Mouse (Mus musculus): ENCODE data around the gene Nans. TPM values are rescaled to one million over a fixed set of nuclear protein-coding genes. Genes with fewer than 3 reads are reported as not detected.

Nans gene
- polyA plus RNA-seq (2016; fragmentation: Nextera tagmentation; extraction: Ambion mirVana) = 78.3 and 89.1 TPM in 2 replicates

GRCm38 (mm10) chr4:46489028-46489925, at the start of gene Nans:
Gene Nans (plus strand): TSS chr4:46489248.
- DNase-seq (ENCODE audit: low spot score) = peak; percentile 98
- Histone ChIP-seq H3K36me3 (peaks cover 26% of the 10 kb centered on the region), H3K9me3 (no peaks in the 10 kb centered on the region), H3K27me3 (ENCODE audit: insufficient read depth, poor library complexity, severe bottlenecking) (no peaks in the 10 kb centered on the region), H3K4me3 (peak within 1 kb of the TSS; percentile 90), H3K4me1 (peaks cover 28% of the 10 kb centered on the region), H3K27ac (peak within 1 kb of the TSS; percentile 93)
- under 1% methylated on average over 58 of the region's 58 CpGs for WGBS

DNA sequence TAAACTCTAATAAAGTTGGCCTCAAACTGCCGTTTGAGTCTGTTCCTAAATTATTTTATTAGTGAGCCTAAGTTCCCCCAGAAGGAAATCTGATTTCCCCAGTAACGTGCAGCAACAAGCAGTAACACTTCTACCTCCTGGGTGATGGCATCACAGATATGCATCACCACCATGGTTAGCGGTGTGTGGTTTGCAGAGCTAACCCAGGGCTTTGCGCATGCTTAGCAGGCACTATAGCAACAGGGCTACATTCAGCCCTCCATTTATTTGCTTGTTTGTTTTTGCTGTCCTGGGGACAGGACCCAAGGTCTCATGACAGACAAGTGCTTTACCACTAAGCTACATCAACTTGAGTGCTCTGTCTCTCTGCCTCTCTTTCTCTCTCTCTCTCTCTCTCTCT, 46.5 kb upstream of the Nans start:
- Histone ChIP-seq H3K27ac (no peak overlapping the region), H3K4me1 (0 out of 2 replicates have a peak, but pooled peaks cover 7% of the 10 kb centered on the region), H3K27me3 (ENCODE audit: insufficient read depth, poor library complexity, severe bottlenecking) (0 out of 2 replicates have a peak, but pooled peaks cover 5% of the 10 kb centered on the region), H3K4me3 (no peak overlapping the region), H3K9me3 (no peaks in the 10 kb centered on the region), H3K36me3 (no peaks in the 10 kb centered on the region)
- no peak for DNase-seq (ENCODE audit: low spot score)
- WGBS = 69% methylated on average over 4 of the region's 4 CpGs

- H3K4me3 ChIP-seq = no peak overlapping the region
- H3K27ac ChIP-seq = no peak overlapping the region
- H3K36me3 ChIP-seq = no peaks in the 10 kb centered on the region
- H3K4me1 ChIP-seq = peaks cover 18% of the 10 kb centered on the region
- H3K9me3 ChIP-seq = no peaks in the 10 kb centered on the region
- 54% methylated on average over 9 of the region's 9 CpGs for WGBS
- no peak for DNase-seq (ENCODE audit: low spot score)
- 0 out of 2 replicates have a peak, but pooled peaks cover 5% of the 10 kb centered on the region for H3K27me3 ChIP-seq (ENCODE audit: insufficient read depth, poor library complexity, severe bottlenecking)
Measured at GRCm38 (mm10) chr4:46445237-46445945, 43.7 kb upstream of the Nans start.

DNA sequence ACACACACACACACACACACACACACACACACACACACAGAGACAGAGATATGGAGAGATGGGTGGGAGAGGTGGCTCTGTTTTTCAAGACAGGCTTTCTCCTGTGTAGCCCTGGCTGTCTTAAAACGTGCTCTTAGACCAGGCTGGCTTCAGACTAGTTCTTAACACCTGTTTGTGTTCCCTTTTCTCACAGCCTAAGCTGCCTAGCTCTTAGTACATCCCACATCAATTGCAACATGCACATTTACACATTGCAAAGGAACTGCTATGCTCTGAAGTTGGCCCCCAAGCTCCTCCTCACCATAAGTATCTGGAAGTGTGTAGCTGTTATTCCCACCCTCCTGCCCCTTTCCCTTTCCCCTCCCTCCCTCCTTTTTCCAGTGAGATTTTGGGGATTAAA, 41.6 kb upstream of the Nans start:
- no peak overlapping the region for H3K4me3 ChIP-seq
- DNase-seq (ENCODE audit: low spot score) = no peak
- H3K36me3 ChIP-seq = no peaks in the 10 kb centered on the region
- no peaks in the 10 kb centered on the region for H3K9me3 ChIP-seq
- H3K27me3 ChIP-seq (ENCODE audit: insufficient read depth, poor library complexity, severe bottlenecking) = 0 out of 2 replicates have a peak, but pooled peaks cover 4% of the 10 kb centered on the region
- H3K27ac ChIP-seq = no peak overlapping the region
- 75% methylated on average over 1 of the region's 1 CpGs for whole genome bisulfite sequencing
- peaks cover 22% of the 10 kb centered on the region for H3K4me1 ChIP-seq

GRCm38 (mm10) chr4:46448886-46449285, 40.2 kb upstream of the Nans start:
- DNase-seq (ENCODE audit: low spot score) = peak; percentile 79
- Histone ChIP-seq H3K4me1 (peaks cover 33% of the 10 kb centered on the region), H3K27ac (peak overlapping the region; percentile 54), H3K4me3 (no peak overlapping the region), H3K36me3 (no peaks in the 10 kb centered on the region), H3K9me3 (no peaks in the 10 kb centered on the region), H3K27me3 (ENCODE audit: insufficient read depth, poor library complexity, severe bottlenecking) (no peaks in the 10 kb centered on the region)
- 44% methylated on average over 6 of the region's 6 CpGs for WGBS

- Histone ChIP-seq H3K27me3 (ENCODE audit: insufficient read depth, poor library complexity, severe bottlenecking) (no peaks in the 10 kb centered on the region), H3K27ac (peak overlapping the region; percentile 100), H3K4me3 (peak overlapping the region; percentile 92), H3K4me1 (peaks cover 40% of the 10 kb centered on the region), H3K36me3 (no peaks in the 10 kb centered on the region), H3K9me3 (no peaks in the 10 kb centered on the region)
- WGBS = 28% methylated on average over 7 of the region's 7 CpGs
- no peak for DNase-seq (ENCODE audit: low spot score)
Measured at GRCm38 (mm10) chr4:46450020-46450518, 39.0 kb upstream of the Nans start.

DNA sequence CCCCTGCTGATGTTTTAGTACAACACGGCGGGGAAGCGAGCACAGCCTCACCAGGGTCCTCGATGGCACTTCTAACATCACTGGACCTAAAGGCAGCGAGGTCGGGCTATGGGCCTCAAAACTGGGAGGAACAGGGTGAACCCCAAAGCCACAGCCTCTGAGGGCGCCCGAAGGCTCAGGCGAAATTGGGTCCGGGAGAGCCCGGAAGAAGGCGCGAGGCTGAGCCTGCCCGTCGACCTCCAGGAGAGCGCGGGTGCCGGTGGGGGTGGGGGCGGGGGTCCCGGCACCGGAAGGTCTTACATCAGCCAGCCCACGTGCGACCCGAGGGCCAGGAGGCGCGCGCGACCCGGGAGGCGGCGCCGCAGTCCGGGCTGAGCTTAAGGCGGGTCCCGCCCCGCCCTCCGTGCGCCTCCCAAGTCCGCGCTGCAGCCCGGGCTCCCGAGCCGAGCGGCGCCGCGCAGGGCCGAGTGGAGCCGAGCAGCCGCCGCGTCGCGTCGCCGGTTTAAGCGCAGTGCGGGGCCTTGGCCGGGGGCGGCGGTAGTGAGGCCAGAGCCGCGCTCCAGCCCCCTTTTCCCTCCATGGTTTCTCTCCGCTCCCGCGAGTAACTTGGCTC, 38.4 kb upstream of the Nans start, which contains the start of gene Anp32b:
Gene Anp32b (plus strand): TSS at position 384 of the 613 bp plus-strand sequence.
- no peaks in the 10 kb centered on the region for H3K27me3 ChIP-seq (ENCODE audit: insufficient read depth, poor library complexity, severe bottlenecking)
- H3K36me3 ChIP-seq = no peaks in the 10 kb centered on the region
- DNase-seq (ENCODE audit: low spot score) = peak; percentile 96
- H3K4me1 ChIP-seq = peaks cover 39% of the 10 kb centered on the region
- peak within 1 kb of the TSS; percentile 92 for H3K4me3 ChIP-seq
- H3K27ac ChIP-seq = peak within 1 kb of the TSS; percentile 100
- under 1% methylated on average over 64 of the region's 66 CpGs for WGBS
- H3K9me3 ChIP-seq = no peaks in the 10 kb centered on the region

DNA sequence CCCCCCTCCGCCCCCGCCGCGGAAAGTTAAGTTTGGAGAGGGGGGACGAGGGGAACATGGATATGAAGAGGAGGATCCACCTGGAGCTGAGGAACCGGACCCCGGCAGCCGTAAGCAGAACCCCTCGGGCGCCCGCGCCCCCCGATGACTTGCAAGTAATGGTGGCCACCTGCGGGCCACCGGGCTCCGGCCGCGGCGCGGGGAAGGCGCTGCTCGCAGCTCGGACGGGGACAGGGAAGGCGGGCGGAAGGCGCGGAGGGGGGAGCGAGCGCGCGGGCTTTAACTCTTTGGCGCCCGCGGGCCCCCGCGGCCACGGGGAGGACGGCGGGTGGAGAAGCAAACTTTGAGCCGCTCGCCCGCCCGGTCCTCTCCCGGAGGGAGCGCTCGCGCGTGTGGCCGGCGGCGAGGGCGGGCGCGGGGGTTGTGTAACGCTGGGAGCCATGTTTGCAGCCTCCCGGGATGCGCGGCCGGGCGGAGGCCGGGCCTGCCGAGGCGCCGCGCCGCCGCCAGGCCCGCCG, 37.7 kb upstream of the Nans start:
- no peaks in the 10 kb centered on the region for H3K27me3 ChIP-seq (ENCODE audit: insufficient read depth, poor library complexity, severe bottlenecking)
- DNase-seq (ENCODE audit: low spot score) = peak; percentile 79
- WGBS = under 1% methylated on average over 66 of the region's 70 CpGs
- H3K36me3 ChIP-seq = no peaks in the 10 kb centered on the region
- no peaks in the 10 kb centered on the region for H3K9me3 ChIP-seq
- H3K27ac ChIP-seq = peak overlapping the region; percentile 100
- peak overlapping the region; percentile 92 for H3K4me3 ChIP-seq
- H3K4me1 ChIP-seq = peaks cover 43% of the 10 kb centered on the region

DNA sequence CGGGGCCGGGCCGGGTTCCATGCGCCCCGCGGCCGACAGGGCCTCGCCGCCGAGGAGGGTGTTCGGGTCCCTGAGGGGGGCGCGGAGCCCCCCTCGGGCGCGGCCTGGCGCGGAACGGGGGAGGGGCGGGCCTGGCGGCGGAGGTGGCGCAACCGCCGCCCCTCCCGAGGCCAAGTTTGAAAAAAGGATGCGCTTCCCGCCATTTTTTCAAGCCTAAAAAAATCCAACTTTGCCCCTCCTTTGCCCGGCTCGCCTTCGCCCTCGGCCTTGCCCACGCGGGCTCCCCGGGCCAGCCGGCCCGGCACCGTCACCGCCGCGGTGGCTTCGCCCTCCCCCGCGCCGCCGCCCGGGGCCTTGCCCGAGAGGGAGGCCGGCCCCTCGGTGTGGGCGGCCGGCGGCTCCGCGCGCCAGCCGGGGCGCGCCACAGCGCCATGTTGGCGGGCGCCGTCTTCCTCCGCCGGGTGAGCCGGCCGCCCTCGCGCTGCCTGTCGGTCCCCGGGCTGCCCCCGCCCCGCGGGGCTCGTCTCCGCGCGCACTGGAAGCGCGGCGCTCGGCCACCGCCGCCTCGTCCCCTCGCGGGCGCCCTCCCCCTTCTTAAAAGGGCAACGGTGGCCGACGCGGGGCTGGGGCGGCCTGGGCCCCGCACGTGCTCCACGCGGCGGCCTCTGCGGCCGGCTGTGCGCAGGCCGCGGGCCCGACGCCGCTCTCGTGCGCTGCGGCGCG, 37.1 kb upstream of the Nans start:
- H3K36me3 ChIP-seq = peaks cover 2% of the 10 kb centered on the region; the same call in 1 of the 2 replicates
- no peaks in the 10 kb centered on the region for H3K9me3 ChIP-seq
- DNase-seq (ENCODE audit: low spot score) = peak; percentile 85
- no peaks in the 10 kb centered on the region for H3K27me3 ChIP-seq (ENCODE audit: insufficient read depth, poor library complexity, severe bottlenecking)
- under 1% methylated on average over 109 of the region's 111 CpGs for WGBS
- H3K27ac ChIP-seq = peak overlapping the region; percentile 100
- peak overlapping the region; percentile 92 for H3K4me3 ChIP-seq
- H3K4me1 ChIP-seq = peaks cover 49% of the 10 kb centered on the region

GRCm38 (mm10) chr4:46452481-46452850, 36.6 kb upstream of the Nans start:
- WGBS = under 1% methylated on average over 19 of the region's 19 CpGs
- H3K36me3 ChIP-seq = peaks cover 2% of the 10 kb centered on the region; the same call in 1 of the 2 replicates
- peak overlapping the region; percentile 92 for H3K4me3 ChIP-seq
- H3K4me1 ChIP-seq = peaks cover 51% of the 10 kb centered on the region
- no peaks in the 10 kb centered on the region for H3K9me3 ChIP-seq
- H3K27ac ChIP-seq = peak overlapping the region; percentile 100
- no peaks in the 10 kb centered on the region for H3K27me3 ChIP-seq (ENCODE audit: insufficient read depth, poor library complexity, severe bottlenecking)
- peak; percentile 91 for DNase-seq (ENCODE audit: low spot score)

DNA sequence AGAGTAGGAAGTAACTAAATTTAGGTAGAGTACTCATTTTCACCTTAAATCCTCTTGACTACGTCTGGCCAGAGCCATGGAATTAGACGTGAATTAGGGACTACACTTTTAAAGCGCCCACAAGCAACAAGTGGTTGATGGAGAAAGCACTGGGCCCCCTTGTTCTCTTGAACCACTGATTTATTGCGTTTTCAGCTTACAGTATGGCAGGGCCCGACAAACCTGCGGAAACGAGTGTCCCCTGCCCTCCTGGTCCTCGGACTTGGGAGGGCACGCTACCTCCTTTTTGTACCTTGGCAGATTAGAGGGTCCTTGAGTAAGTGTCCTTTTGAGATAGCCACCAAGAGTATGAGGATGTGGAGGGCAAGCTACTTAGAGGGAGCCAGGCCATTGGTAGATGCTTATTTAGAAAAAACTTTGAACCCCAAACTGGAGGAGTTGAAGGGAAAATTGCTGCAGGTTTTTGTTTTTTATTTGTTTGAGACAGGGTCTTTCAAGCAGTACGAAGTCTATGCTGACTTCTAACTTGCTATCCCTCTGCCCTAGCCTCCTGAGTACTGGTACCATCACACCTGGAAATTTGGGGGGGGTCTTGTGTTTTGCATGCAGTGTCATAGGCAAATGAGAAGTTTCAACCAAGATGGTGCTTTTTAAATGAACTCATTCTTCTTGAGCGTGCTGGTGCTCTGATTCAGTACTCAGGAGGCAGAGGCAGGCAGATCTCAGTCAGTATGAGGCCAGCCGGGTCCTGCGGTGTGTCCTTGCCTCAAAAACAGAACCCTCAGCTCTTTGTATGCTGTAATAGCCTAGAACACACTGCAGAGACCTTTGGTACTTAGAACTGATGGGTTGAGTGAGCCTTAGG, 36.0 kb upstream of the Nans start:
- no peak for DNase-seq (ENCODE audit: low spot score)
- peaks cover 53% of the 10 kb centered on the region for H3K4me1 ChIP-seq
- 32% methylated on average over 13 of the region's 13 CpGs for WGBS

More for the DNA sequence above, 36.0 kb upstream of the Nans start:
- Histone ChIP-seq H3K27me3 (ENCODE audit: insufficient read depth, poor library complexity, severe bottlenecking) (no peaks in the 10 kb centered on the region), H3K36me3 (peaks cover 2% of the 10 kb centered on the region; the same call in 1 of the 2 replicates), H3K9me3 (no peaks in the 10 kb centered on the region), H3K4me3 (peak overlapping the region; percentile 92), H3K27ac (peak overlapping the region; percentile 100)

Data from heart, embryonic 10.5 days (tissue).